Mouse (Mus musculus) stomach, postnatal 0 days (tissue): Measurements from ENCODE around the gene Tanc1.

Experiments used
- CTCF ChIP-seq: IDR thresholded peaks from 2 replicates; pipeline ENCODE4 v1.5.1; 2016; ENCODE audit warnings: antibody characterized with exemption, low read depth, mild to moderate bottlenecking, moderate library complexity
- EP300 ChIP-seq: optimal IDR thresholded peaks from 2 replicates; pipeline ENCODE3; 2016; ENCODE audit warnings: antibody characterized with exemption

- TF ChIP-seq CTCF (no peak), EP300 (no peak)
These were observed 250.8 kb downstream of the Tanc1 start for GRCm38 (mm10) chr2:59862618-59863017.
